Mouse (Mus musculus) C2C12 (cell line): ENCODE results near the gene Manf. TPM values are rescaled to one million over a fixed set of nuclear protein-coding genes. Genes with fewer than 3 reads are reported as not detected.

Experiments
- H3K27me3 ChIP-seq: one replicate; pipeline ENCODE4 v1.6.1; 2011; ENCODE audit not compliant: control insufficient read depth, insufficient read depth, insufficient read length
- H3K36me3 ChIP-seq: one replicate; pipeline ENCODE4 v1.6.1; 2011; ENCODE audit not compliant: control insufficient read depth, insufficient read depth
- H3K4me3 ChIP-seq: one replicate; pipeline ENCODE4 v1.5.1; 2011; ENCODE audit warnings: mild to moderate bottlenecking, control low read depth; ENCODE audit not compliant: poor library complexity, insufficient read depth, severe bottlenecking
- H3K79me2 ChIP-seq: one replicate; pipeline ENCODE4 v1.6.1; 2011; ENCODE audit not compliant: control insufficient read depth, insufficient read depth
- H3K79me3 ChIP-seq: one replicate; pipeline ENCODE4 v1.6.1; 2011; ENCODE audit warnings: low read depth, control low read depth
- H3ac ChIP-seq: one replicate; pipeline ENCODE3; 2011; ENCODE audit warnings: low read depth; ENCODE audit not compliant: control insufficient read depth, insufficient read length
- CEBPB ChIP-seq: IDR thresholded peaks from one replicate; pipeline ENCODE4 v1.6.1; 2011; ENCODE audit warnings: low read depth, mild to moderate bottlenecking, control low read depth, moderate library complexity
- CTCF ChIP-seq: IDR thresholded peaks from one replicate; pipeline ENCODE4 v1.5.1; 2011; ENCODE audit not compliant: control insufficient read depth, insufficient read depth, insufficient read length
- FOSL1 ChIP-seq: IDR thresholded peaks from one replicate; pipeline ENCODE4 v1.8.0; 2011; ENCODE audit warnings: mild to moderate bottlenecking, low read length; ENCODE audit not compliant: poor library complexity, insufficient read depth, severe bottlenecking
- MAX ChIP-seq: IDR thresholded peaks from one replicate; pipeline ENCODE4 v1.6.1; 2011; ENCODE audit warnings: mild to moderate bottlenecking, control low read depth
- MYOD1 ChIP-seq: IDR thresholded peaks from one replicate; pipeline ENCODE4 v1.6.1; 2011; ENCODE audit warnings: low read depth; ENCODE audit not compliant: control insufficient read depth, insufficient read length
- MYOG ChIP-seq: IDR thresholded peaks from one replicate; pipeline ENCODE4 v1.6.1; 2011; ENCODE audit not compliant: control insufficient read depth, insufficient read length; ENCODE audit errors: extremely low read depth
- USF1 ChIP-seq: IDR thresholded peaks from one replicate; pipeline ENCODE4 v1.6.1; 2011; ENCODE audit warnings: low read depth, mild to moderate bottlenecking, control low read depth, moderate library complexity
- polyA plus RNA-seq: library from polyadenylated mRNA; unstranded; fragments of >200 nt; fragmentation: generic; extraction: Trizol; gene quantifications from one replicate; pipeline ENCODE4 v1.2.1, GENCODE M21; 2012; ENCODE audit warnings: missing spikeins

Manf gene
- polyA plus RNA-seq, 1 experiment, result 516 TPM

DNA sequence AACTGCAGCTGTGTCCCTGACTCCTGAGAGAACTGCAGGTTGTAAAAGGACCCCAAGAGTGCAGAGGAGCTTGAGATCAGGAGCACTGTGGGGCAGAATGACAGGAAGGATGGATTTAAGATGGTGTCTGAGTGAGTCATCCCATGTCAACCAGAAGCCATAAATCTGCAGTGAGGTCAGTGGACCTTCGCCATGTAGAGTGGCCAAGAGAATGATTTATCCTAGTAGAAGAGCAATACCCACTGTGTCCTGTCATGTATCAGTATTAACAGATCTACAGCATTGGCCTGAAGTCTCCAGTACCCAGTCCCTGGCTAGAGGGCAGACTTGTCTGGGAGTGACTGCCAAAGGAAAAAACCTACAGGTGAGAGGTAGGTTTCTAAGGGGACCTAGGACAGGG is 7.1 kb upstream of the Manf start:
- Histone ChIP-seq H3K79me2 (no peaks in the 10 kb centered on the region), H3K27me3 (no peaks in the 10 kb centered on the region), H3ac (no peak overlapping the region), H3K79me3 (no peaks in the 10 kb centered on the region), H3K36me3 (no peaks in the 10 kb centered on the region), H3K4me3 (no peak overlapping the region)
- TF ChIP-seq FOSL1 (no peak), CTCF (no peak)

DNA sequence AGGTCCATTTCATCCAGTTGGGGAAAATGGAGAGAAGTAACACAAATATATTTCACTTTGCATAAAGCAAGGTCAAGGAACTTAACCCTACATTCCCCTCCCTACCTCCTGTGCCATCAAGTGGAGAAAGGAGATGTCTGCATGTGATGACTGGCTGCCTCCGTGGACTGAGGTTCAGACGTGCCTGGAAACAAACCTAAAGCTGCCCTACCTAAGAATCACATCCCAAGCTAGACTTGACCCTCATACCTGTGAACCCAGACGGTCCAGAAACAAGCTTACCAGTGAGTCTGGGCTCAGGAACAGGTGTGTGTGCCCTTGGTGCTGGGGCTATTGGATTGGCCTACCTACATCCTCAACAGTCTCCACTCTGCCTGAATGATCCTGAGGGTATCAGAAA is 1.5 kb upstream of the Manf start:
- peaks cover 31% of the 10 kb centered on the region for H3K79me2 ChIP-seq
- H3ac ChIP-seq, result no peak overlapping the region
- H3K27me3 ChIP-seq, result no peaks in the 10 kb centered on the region
- peaks cover 23% of the 10 kb centered on the region for H3K79me3 ChIP-seq
- H3K4me3 ChIP-seq, result no peak overlapping the region
- peaks cover 21% of the 10 kb centered on the region for H3K36me3 ChIP-seq
- TF ChIP-seq MYOD1, result no peak
- no peak for TF ChIP-seq CEBPB
- no peak for TF ChIP-seq FOSL1
- TF ChIP-seq CTCF, result no peak
- no peak for TF ChIP-seq MAX

DNA sequence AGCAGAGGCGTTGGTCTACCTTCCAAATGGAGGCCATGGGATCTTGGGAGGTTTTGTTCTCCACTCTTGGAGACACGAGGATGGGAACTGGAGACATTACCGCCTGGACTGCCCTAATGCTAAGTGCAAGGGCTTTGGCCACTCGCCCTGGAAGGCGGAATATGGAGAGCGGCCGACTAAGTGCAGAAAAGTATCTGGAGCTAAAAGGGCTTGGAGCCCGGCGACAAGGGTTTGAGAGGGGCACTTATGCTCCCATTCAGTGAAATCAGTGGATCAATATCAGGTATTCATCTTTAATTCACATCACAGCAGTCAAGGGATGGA is 735 bp upstream of the Manf start:
- Histone ChIP-seq H3ac (peak overlapping the region; percentile 83), H3K79me2 (peaks cover 31% of the 10 kb centered on the region), H3K27me3 (no peaks in the 10 kb centered on the region), H3K79me3 (peaks cover 24% of the 10 kb centered on the region), H3K36me3 (peaks cover 27% of the 10 kb centered on the region), H3K4me3 (peak overlapping the region; percentile 39)
- TF ChIP-seq FOSL1 (no peak), CTCF (no peak), USF1 (no peak), MYOG (no peak), MAX (no peak), MYOD1 (no peak)

DNA sequence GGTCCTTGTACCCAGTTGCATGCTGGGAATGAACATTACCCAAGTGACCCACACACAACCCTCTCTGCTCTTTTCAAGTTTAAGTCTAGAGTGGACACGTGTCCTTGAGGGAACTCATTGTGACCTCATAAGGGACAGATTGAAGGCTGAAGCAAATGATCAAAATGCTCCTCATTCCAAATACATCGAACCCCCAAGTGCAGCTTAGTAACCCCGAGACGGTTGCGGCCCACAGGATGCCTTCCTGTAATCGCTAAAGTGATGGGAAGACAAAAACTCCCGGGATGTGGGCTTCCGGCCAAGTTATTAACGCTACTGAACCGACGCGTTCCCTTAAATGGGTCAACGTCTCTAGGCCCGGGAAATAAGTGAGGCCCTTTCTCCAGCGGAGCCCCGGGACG is 438 bp downstream of the Manf start:
- TF ChIP-seq MYOG, result no peak
- no peak for TF ChIP-seq FOSL1
- peak; percentile 29 for TF ChIP-seq USF1
- Histone ChIP-seq H3K79me2 (peaks cover 35% of the 10 kb centered on the region), H3K36me3 (peaks cover 27% of the 10 kb centered on the region), H3K79me3 (peaks cover 24% of the 10 kb centered on the region), H3K27me3 (no peaks in the 10 kb centered on the region), H3ac (peak overlapping the region; percentile 90), H3K4me3 (peak overlapping the region; percentile 74)

DNA sequence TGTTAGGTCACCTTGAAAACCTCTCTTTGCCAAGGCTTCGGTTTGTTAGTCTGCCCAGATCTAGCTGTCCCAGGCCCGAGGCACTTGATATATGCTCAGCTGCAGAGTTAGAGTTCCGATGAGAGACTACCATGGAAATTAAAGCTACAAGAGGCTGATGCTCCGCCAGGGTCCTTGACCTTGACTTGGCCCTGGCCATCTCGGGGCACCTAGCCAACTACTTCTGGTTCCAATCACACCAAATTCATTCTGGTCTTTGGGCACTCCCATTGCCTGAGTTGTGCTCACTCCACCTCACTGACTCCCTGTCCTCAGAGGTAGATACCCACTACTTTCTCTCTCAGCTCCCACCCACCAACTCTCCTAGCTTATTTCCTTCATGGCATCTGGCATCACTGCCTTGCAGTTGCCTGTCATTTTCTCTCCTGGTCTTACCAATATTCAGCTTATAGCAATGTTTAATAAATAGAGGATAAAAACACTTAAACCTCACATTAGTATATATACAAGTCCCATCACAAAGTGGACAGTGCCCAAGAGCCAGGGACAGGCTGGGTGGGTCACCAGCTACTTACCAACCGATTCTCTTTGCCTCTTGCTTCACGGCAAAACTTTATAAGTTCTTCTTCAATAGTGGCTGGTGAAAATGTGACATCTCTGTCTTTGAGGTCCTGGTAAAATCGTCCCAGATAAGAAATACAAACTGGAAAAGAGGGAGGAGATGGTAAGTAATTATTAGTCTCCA is 1.1 kb downstream of the Manf start:
- TF ChIP-seq MYOD1 (no peak), MYOG (no peak), MAX (no peak), FOSL1 (no peak), CEBPB (no peak), USF1 (no peak), CTCF (no peak)

DNA sequence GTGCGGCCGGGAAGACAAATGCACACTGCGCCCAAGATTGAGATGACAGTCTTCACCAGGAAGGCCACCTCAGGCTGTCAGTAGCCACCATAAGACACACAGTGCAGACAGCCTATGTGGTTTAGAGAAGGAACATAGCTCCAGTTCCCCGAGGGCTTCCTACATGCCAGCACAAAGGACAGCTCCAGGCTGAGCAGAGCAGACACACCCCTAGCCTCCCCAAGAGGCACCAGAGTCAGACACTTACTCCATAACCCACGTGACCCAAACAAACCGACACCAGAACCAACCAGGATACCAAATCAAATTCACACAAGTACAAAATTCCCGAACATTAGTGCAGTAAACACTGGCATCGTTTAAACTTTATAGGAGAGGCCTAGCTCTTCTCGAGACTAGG is 2.5 kb downstream of the Manf start:
- H3K79me3 ChIP-seq, result peaks cover 42% of the 10 kb centered on the region
- no peaks in the 10 kb centered on the region for H3K27me3 ChIP-seq
- TF ChIP-seq CEBPB (no peak), CTCF (no peak), MYOD1 (no peak), MAX (no peak), FOSL1 (no peak), MYOG (no peak), USF1 (peak; percentile 17)
- H3K79me2 ChIP-seq, result peaks cover 56% of the 10 kb centered on the region
- no peak overlapping the region for H3K4me3 ChIP-seq
- peaks cover 31% of the 10 kb centered on the region for H3K36me3 ChIP-seq
- no peak overlapping the region for H3ac ChIP-seq

More for the DNA sequence above, 1.1 kb downstream of the Manf start:
- H3ac ChIP-seq, result peak overlapping the region; percentile 90
- peak overlapping the region; percentile 74 for H3K4me3 ChIP-seq
- H3K36me3 ChIP-seq, result peaks cover 27% of the 10 kb centered on the region
- H3K27me3 ChIP-seq, result no peaks in the 10 kb centered on the region
- peaks cover 42% of the 10 kb centered on the region for H3K79me2 ChIP-seq
- H3K79me3 ChIP-seq, result peaks cover 29% of the 10 kb centered on the region
